Mouse (Mus musculus): ENCODE measurements around the gene Ptgr2.
"Not testable (repeated sequence)": the region's sequence is repeated elsewhere in the genome, so short reads cannot be mapped to it uniquely, and the experiment has no call there.

Gene Ptgr2

GRCm38 (mm10) chr12:84304554-84304953 lies 19.5 kb downstream of the Ptgr2 start:
- no peak for DNase-seq (ENCODE audit: low spot score)

- no peak for DNase-seq (ENCODE audit: low spot score)
Observed at GRCm38 (mm10) chr12:84311306-84311705, 26.3 kb downstream of the Ptgr2 start.

- no peak for DNase-seq (ENCODE audit: low spot score)
Observed at GRCm38 (mm10) chr12:84316006-84316405, 31.0 kb downstream of the Ptgr2 start.

GRCm38 (mm10) chr12:84316721-84317621 lies 31.9 kb downstream of the Ptgr2 start, which contains the start of gene Zfp410:
Zfp410 (plus strand) TSS chr12:84316852.
- DNase-seq (ENCODE audit: low spot score): peak; percentile 88

- no peak for DNase-seq (ENCODE audit: low spot score)
Observed at GRCm38 (mm10) chr12:84327111-84327512, 42.1 kb downstream of the Ptgr2 start.

GRCm38 (mm10) chr12:84336963-84337625 lies 52.1 kb downstream of the Ptgr2 start:
- no peak for DNase-seq (ENCODE audit: low spot score)

GRCm38 (mm10) chr12:84347192-84347591 lies 62.2 kb downstream of the Ptgr2 start:
- peak; percentile 58 for DNase-seq (ENCODE audit: low spot score)

- not testable (repeated sequence) for DNase-seq (ENCODE audit: low spot score)
Observed at GRCm38 (mm10) chr12:84358699-84359098, 73.7 kb downstream of the Ptgr2 start.

- peak; percentile 99 for DNase-seq (ENCODE audit: low spot score)
Observed at GRCm38 (mm10) chr12:84361555-84362489, 76.8 kb downstream of the Ptgr2 start, which contains the start of the genes Coq6 and Fam161b. Coq6 (plus strand) TSS chr12:84361657. Fam161b (minus strand) TSS chr12:84361833.

- DNase-seq (ENCODE audit: low spot score): no peak
Observed at GRCm38 (mm10) chr12:84362872-84363271, 77.8 kb downstream of the Ptgr2 start.

GRCm38 (mm10) chr12:84364291-84364690 lies 79.3 kb downstream of the Ptgr2 start:
- no peak for DNase-seq (ENCODE audit: low spot score)

GRCm38 (mm10) chr12:84365137-84365536 lies 80.1 kb downstream of the Ptgr2 start:
- no peak for DNase-seq (ENCODE audit: low spot score)
